Mouse (Mus musculus): ENCODE data around the gene Tmco5. TPM values are rescaled to one million over a fixed set of nuclear protein-coding genes. Genes with fewer than 3 reads are reported as not detected.

Gene Tmco5
- not detected in 2 replicates for polyA plus RNA-seq (2012; ENCODE audit: insufficient read depth, insufficient read length, missing spikeins)

GRCm38 (mm10) chr2:116878391-116878790 lies at the start of gene Tmco5:
Tmco5 (plus strand) TSS chr2:116878691.
- Histone ChIP-seq H3K4me3 (ENCODE audit: insufficient read depth, low read depth, low read length) (no peak within 1 kb of the TSS), H3K4me1 (ENCODE audit: control insufficient read depth, insufficient read depth, insufficient read length, low read length) (no peaks in the 10 kb centered on the region), H3K27ac (replicated peaks; ENCODE audit: low read depth, low read length) (no peak within 1 kb of the TSS)

- H3K4me3 ChIP-seq (ENCODE audit: insufficient read depth, low read depth, low read length): no peak overlapping the region
- no peaks in the 10 kb centered on the region for H3K4me1 ChIP-seq (ENCODE audit: control insufficient read depth, insufficient read depth, insufficient read length, low read length)
- H3K27ac ChIP-seq (replicated peaks; ENCODE audit: low read depth, low read length): no peak overlapping the region
Measured at GRCm38 (mm10) chr2:116831863-116832262, 46.6 kb upstream of the Tmco5 start.

GRCm38 (mm10) chr2:116837829-116838228 lies 40.7 kb upstream of the Tmco5 start:
- Histone ChIP-seq H3K4me1 (ENCODE audit: control insufficient read depth, insufficient read depth, insufficient read length, low read length) (no peaks in the 10 kb centered on the region), H3K27ac (replicated peaks; ENCODE audit: low read depth, low read length) (no peak overlapping the region), H3K4me3 (ENCODE audit: insufficient read depth, low read depth, low read length) (no peak overlapping the region)

GRCm38 (mm10) chr2:116838538-116839197 lies 39.8 kb upstream of the Tmco5 start:
- H3K4me3 ChIP-seq (ENCODE audit: insufficient read depth, low read depth, low read length): no peak overlapping the region
- H3K27ac ChIP-seq (replicated peaks; ENCODE audit: low read depth, low read length): no peak overlapping the region
- no peaks in the 10 kb centered on the region for H3K4me1 ChIP-seq (ENCODE audit: control insufficient read depth, insufficient read depth, insufficient read length, low read length)

GRCm38 (mm10) chr2:116849980-116850636 lies 28.4 kb upstream of the Tmco5 start:
- Histone ChIP-seq H3K4me3 (ENCODE audit: insufficient read depth, low read depth, low read length) (no peak overlapping the region), H3K27ac (replicated peaks; ENCODE audit: low read depth, low read length) (no peak overlapping the region), H3K4me1 (ENCODE audit: control insufficient read depth, insufficient read depth, insufficient read length, low read length) (no peaks in the 10 kb centered on the region)

GRCm38 (mm10) chr2:116851356-116851755 lies 27.1 kb upstream of the Tmco5 start:
- no peak overlapping the region for H3K27ac ChIP-seq (replicated peaks; ENCODE audit: low read depth, low read length)
- H3K4me1 ChIP-seq (ENCODE audit: control insufficient read depth, insufficient read depth, insufficient read length, low read length): no peaks in the 10 kb centered on the region

GRCm38 (mm10) chr2:116852249-116852648 lies 26.2 kb upstream of the Tmco5 start:
- Histone ChIP-seq H3K4me3 (ENCODE audit: insufficient read depth, low read depth, low read length) (no peak overlapping the region), H3K4me1 (ENCODE audit: control insufficient read depth, insufficient read depth, insufficient read length, low read length) (no peaks in the 10 kb centered on the region), H3K27ac (replicated peaks; ENCODE audit: low read depth, low read length) (no peak overlapping the region)

More at GRCm38 (mm10) chr2:116851356-116851755, 27.1 kb upstream of the Tmco5 start:
- H3K4me3 ChIP-seq (ENCODE audit: insufficient read depth, low read depth, low read length): no peak overlapping the region

- H3K4me3 ChIP-seq (ENCODE audit: insufficient read depth, low read depth, low read length): no peak overlapping the region
- H3K27ac ChIP-seq (replicated peaks; ENCODE audit: low read depth, low read length): no peak overlapping the region
- no peaks in the 10 kb centered on the region for H3K4me1 ChIP-seq (ENCODE audit: control insufficient read depth, insufficient read depth, insufficient read length, low read length)
Measured at GRCm38 (mm10) chr2:116858703-116859102, 19.8 kb upstream of the Tmco5 start.

- no peak overlapping the region for H3K4me3 ChIP-seq (ENCODE audit: insufficient read depth, low read depth, low read length)
- H3K4me1 ChIP-seq (ENCODE audit: control insufficient read depth, insufficient read depth, insufficient read length, low read length): no peaks in the 10 kb centered on the region
Measured at GRCm38 (mm10) chr2:116876955-116877615, 1.4 kb upstream of the Tmco5 start.

GRCm38 (mm10) chr2:116879730-116880129 lies 1.2 kb downstream of the Tmco5 start:
- Histone ChIP-seq H3K4me3 (ENCODE audit: insufficient read depth, low read depth, low read length) (no peak overlapping the region), H3K4me1 (ENCODE audit: control insufficient read depth, insufficient read depth, insufficient read length, low read length) (no peaks in the 10 kb centered on the region), H3K27ac (replicated peaks; ENCODE audit: low read depth, low read length) (no peak overlapping the region)

More at GRCm38 (mm10) chr2:116876955-116877615, 1.4 kb upstream of the Tmco5 start:
- H3K27ac ChIP-seq (replicated peaks; ENCODE audit: low read depth, low read length): no peak overlapping the region

- Histone ChIP-seq H3K4me3 (ENCODE audit: insufficient read depth, low read depth, low read length) (no peak overlapping the region), H3K4me1 (ENCODE audit: control insufficient read depth, insufficient read depth, insufficient read length, low read length) (no peaks in the 10 kb centered on the region), H3K27ac (replicated peaks; ENCODE audit: low read depth, low read length) (no peak overlapping the region)
Measured at GRCm38 (mm10) chr2:116893316-116893987, 15.0 kb downstream of the Tmco5 start.

GRCm38 (mm10) chr2:116893988-116894363 lies 15.5 kb downstream of the Tmco5 start:
- no peaks in the 10 kb centered on the region for H3K4me1 ChIP-seq (ENCODE audit: control insufficient read depth, insufficient read depth, insufficient read length, low read length)
- 0 out of 2 replicates have a peak overlapping the region, but pooled peaks have one; percentile 9 for H3K4me3 ChIP-seq (ENCODE audit: insufficient read depth, low read depth, low read length)

GRCm38 (mm10) chr2:116899615-116900272 lies 21.3 kb downstream of the Tmco5 start:
- Histone ChIP-seq H3K4me3 (ENCODE audit: insufficient read depth, low read depth, low read length) (peak overlapping the region; percentile 59), H3K27ac (replicated peaks; ENCODE audit: low read depth, low read length) (peak overlapping the region; percentile 55), H3K4me1 (ENCODE audit: control insufficient read depth, insufficient read depth, insufficient read length, low read length) (no peaks in the 10 kb centered on the region)

More at GRCm38 (mm10) chr2:116893988-116894363, 15.5 kb downstream of the Tmco5 start:
- H3K27ac ChIP-seq (replicated peaks; ENCODE audit: low read depth, low read length): no peak overlapping the region

- H3K4me3 ChIP-seq (ENCODE audit: insufficient read depth, low read depth, low read length): peak overlapping the region; percentile 59
- H3K4me1 ChIP-seq (ENCODE audit: control insufficient read depth, insufficient read depth, insufficient read length, low read length): no peaks in the 10 kb centered on the region
- H3K27ac ChIP-seq (replicated peaks; ENCODE audit: low read depth, low read length): peak overlapping the region; percentile 55
Measured at GRCm38 (mm10) chr2:116900273-116900843, 21.9 kb downstream of the Tmco5 start.

Measured in brown adipose tissue, adult 24 weeks (tissue).